Mouse (Mus musculus) neural tube, embryonic 14.5 days (tissue): ENCODE measurements around the gene Lin37. TPM values are rescaled to one million over a fixed set of nuclear protein-coding genes. Genes with fewer than 3 reads are reported as not detected.

Experiments used
- ATAC-seq: fragments of 200-750 bp; cut with Nextera tagmentation; 2 replicates; pipeline ENCODE4 v1.8.0; 2017; ENCODE audit warnings: low read depth, mild to moderate bottlenecking, moderate TSS enrichment, moderate library complexity
- H3K27ac ChIP-seq: fragments of 300-500 bp; sonication (generic); 2 replicates; pipeline ENCODE4 v1.5.1; 2014; ENCODE audit warnings: low read depth, mild to moderate bottlenecking, control low read depth, low read length, moderate library complexity, mixed read lengths
- H3K27me3 ChIP-seq: fragments of 300-500 bp; sonication (generic); 2 replicates; pipeline ENCODE4 v1.6.1; 2014; ENCODE audit warnings: low read length; ENCODE audit not compliant: control insufficient read depth, insufficient read depth
- H3K36me3 ChIP-seq: fragments of 300-500 bp; sonication (generic); 2 replicates; pipeline ENCODE4 v1.6.1; 2014; ENCODE audit warnings: low read length, mixed read lengths; ENCODE audit not compliant: control insufficient read depth, insufficient read depth
- H3K4me1 ChIP-seq: fragments of 300-500 bp; sonication (generic); 2 replicates; pipeline ENCODE4 v1.6.1; 2014; ENCODE audit warnings: low read length; ENCODE audit not compliant: control insufficient read depth, insufficient read depth
- H3K4me2 ChIP-seq: fragments of 300-500 bp; sonication (generic); 2 replicates; pipeline ENCODE4 v1.6.1; 2014; ENCODE audit warnings: mild to moderate bottlenecking, low read depth, low read length, control low read depth
- H3K4me3 ChIP-seq: fragments of 300-500 bp; sonication (generic); 2 replicates; pipeline ENCODE4 v1.5.1; 2014; ENCODE audit warnings: low read depth, low read length, control low read depth, mixed read lengths
- H3K9ac ChIP-seq: fragments of 300-500 bp; sonication (generic); replicated peaks from 2 replicates; pipeline ENCODE4 v1.6.1; 2014; ENCODE audit warnings: low read depth, mild to moderate bottlenecking, control low read depth, low read length, mixed read lengths
- H3K9me3 ChIP-seq: fragments of 300-500 bp; sonication (generic); 2 replicates; pipeline ENCODE4 v1.6.1; 2016; ENCODE audit warnings: low read length; ENCODE audit not compliant: control insufficient read depth
- WGBS: fragments of 180-500 bp; shearing (Covaris S2); extraction: QIAGEN DNeasy Blood & Tissue Kit; methylation state at CpG from one replicate; pipeline ENCODE4 v1.1.7; 2014; 5-methylcytosine and 5-hydroxymethylcytosine counted together
- polyA plus RNA-seq: library from polyadenylated mRNA; unstranded; fragments of >200 nt; fragmentation: Nextera tagmentation; extraction: Ambion mirVana; gene quantifications from 2 replicates; pipeline ENCODE4 v1.2.1, GENCODE M21; 2014

The Lin37 gene
- polyA plus RNA-seq, 1 experiment from 2014 or later: 57.4 TPM

DNA sequence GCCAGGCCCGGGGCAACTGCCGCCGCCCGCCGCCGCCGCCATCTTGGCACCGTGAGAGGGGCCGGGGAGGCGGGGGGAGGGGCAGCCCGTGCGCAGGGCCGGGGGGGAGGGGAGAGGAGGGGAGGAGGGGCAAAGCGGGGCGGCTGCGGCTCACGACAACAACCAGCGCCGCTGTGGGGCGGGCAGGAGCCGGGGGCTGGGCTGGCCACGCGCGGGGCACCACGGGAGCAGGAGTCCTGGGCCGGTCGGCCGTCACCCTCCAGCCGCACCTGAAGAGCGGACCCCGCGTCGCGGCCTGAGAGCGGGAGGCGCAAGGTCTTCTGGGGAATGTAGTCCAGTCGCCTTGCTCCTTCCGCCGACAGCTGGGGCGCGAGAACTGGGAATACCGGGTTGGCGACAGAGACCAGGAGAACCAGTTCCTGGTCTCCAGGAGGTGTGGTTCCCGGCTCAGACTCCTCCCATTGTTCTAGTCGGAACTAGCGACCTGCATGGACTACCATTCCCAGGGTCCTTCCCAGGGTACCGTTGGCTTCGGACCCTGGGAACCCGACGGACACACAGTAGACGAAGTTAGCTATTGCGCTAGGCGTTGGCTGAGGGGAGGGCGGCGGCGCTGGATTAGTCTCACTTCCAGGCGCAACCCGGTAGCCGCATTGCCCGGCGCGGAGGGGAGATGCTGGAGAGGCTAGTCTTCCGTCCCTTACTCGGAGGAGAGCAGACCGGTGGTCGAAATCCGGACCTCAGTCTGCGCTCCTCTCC lies 29.2 kb upstream of the Lin37 start, which contains the start of gene Kmt2b:
TSS of gene Kmt2b (minus strand) at position 51 of the 759 bp plus-strand sequence.
- Histone ChIP-seq H3K36me3 (peaks cover 28% of the 10 kb centered on the region), H3K4me1 (peaks cover 13% of the 10 kb centered on the region), H3K4me2 (peak within 1 kb of the TSS; percentile 97), H3K27me3 (peaks cover 3% of the 10 kb centered on the region; the same call in 1 of the 2 replicates), H3K9ac (peak within 1 kb of the TSS; percentile 96), H3K4me3 (peak within 1 kb of the TSS; percentile 93), H3K27ac (peak within 1 kb of the TSS; percentile 92), H3K9me3 (no peaks in the 10 kb centered on the region)
- WGBS: 0% methylated on average over 52 of the region's 68 CpGs
- peak; percentile 93 for ATAC-seq

DNA sequence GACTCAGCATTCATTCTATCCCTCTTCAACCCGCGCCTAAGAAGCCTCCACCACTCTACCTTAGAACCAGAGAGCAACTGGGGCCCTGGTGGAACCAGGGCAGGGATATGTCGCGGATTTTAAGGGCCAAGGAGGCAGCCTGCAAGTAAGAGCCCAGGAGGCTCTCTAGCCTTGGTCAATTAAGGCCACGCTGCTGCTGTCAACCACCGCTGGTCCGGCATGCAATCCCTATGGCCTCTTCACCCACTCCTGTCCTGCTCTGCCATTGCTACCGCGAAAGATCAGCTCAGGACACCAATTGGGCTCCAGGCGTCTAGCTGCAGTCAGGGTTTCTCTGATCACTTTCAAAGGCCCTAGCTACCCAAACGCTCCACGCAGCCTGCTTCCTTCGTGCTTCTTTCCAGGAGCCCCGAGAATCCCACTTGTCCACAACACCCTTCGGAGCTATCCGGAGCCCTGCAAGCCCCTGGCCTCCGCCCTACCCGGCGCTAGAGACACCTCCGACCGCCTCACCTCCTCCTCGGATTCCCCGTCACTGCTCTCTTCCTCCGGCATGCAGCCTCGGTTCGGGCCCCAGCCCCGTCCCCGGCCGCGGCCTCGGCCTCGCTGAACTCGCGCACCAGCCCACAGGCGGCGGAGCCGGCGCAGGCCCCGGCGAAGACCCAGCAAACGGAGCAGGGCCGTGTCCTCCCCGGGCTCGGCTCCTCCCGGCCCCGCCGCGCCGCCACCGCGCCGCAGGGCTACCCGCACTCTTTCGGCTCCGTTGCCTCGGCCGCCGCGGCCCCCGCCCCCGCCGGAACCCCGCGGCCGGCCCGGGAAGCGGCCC lies 28.4 kb upstream of the Lin37 start:
- peak overlapping the region; percentile 96 for H3K9ac ChIP-seq
- peaks cover 13% of the 10 kb centered on the region for H3K4me1 ChIP-seq
- H3K27me3 ChIP-seq: peaks cover 3% of the 10 kb centered on the region; the same call in 1 of the 2 replicates
- H3K9me3 ChIP-seq: no peaks in the 10 kb centered on the region
- H3K4me2 ChIP-seq: peak overlapping the region; percentile 97
- peak; percentile 36 for ATAC-seq
- peaks cover 36% of the 10 kb centered on the region for H3K36me3 ChIP-seq
- WGBS: under 1% methylated on average over 54 of the region's 67 CpGs
- H3K4me3 ChIP-seq: peak overlapping the region; percentile 93
- peak overlapping the region; percentile 92 for H3K27ac ChIP-seq

DNA sequence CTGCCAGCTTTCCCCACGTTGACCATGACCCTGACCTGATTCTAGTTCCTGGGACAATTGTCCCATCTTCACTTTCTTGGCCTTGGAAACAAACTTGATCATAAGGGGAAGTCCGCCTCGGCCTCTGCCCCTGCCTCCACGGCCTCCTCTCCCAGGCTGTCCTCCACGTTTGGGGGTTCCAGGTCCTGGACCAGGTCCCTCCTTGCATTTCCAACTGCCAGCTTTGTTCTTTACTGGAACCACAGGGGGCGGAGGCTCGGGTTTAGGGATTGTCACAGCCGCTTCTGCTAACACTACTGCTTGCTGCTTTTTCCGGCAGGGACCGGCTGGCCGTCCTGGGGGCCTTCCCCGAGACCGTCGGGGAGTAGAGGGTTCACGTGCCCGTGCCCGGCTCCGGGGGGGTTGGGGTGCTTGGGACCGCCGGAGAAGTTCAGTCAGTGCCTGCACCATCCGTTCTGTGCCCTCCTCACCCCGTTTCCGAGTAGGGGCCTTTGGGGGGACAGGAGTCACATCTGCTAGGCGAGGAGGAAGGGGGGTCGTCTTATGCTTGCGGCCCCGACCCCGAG lies 26.9 kb upstream of the Lin37 start:
- Histone ChIP-seq H3K4me1 (peaks cover 13% of the 10 kb centered on the region), H3K9me3 (no peaks in the 10 kb centered on the region), H3K9ac (no peak overlapping the region), H3K27me3 (peaks cover 3% of the 10 kb centered on the region; the same call in 1 of the 2 replicates), H3K4me2 (peak overlapping the region; percentile 97; the same call in 1 of the 2 replicates), H3K36me3 (peaks cover 50% of the 10 kb centered on the region), H3K27ac (no peak overlapping the region), H3K4me3 (no peak overlapping the region)
- 91% methylated on average over 28 of the region's 28 CpGs for WGBS
- no peak for ATAC-seq

DNA sequence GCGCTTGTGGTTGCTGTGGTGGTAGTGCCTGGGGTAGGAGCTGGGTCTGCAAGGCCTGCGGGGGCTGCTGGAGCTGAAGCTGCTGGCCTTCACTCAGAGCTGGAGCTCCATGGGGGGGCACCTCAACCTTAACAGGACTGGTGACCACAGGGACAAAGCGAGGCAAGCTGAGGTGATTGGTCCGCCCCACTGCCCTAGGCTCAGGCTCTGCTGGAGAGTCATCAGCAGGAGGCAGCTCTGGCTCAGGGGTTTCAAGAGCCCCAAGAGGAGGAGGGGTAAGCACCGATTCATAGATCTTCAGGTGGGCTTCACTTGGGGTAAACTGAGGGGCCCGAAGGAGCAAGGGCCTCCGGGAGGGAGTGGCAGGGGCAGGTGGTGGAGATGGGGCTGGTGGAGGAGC lies 25.5 kb upstream of the Lin37 start:
- no peak overlapping the region for H3K4me2 ChIP-seq
- H3K27me3 ChIP-seq: peaks cover 3% of the 10 kb centered on the region; the same call in 1 of the 2 replicates
- peaks cover 60% of the 10 kb centered on the region for H3K36me3 ChIP-seq
- no peak for ATAC-seq
- peaks cover 13% of the 10 kb centered on the region for H3K4me1 ChIP-seq
- H3K9me3 ChIP-seq: no peaks in the 10 kb centered on the region
- WGBS: 97% methylated on average over 7 of the region's 7 CpGs
- no peak overlapping the region for H3K9ac ChIP-seq
- H3K27ac ChIP-seq: no peak overlapping the region
- no peak overlapping the region for H3K4me3 ChIP-seq

DNA sequence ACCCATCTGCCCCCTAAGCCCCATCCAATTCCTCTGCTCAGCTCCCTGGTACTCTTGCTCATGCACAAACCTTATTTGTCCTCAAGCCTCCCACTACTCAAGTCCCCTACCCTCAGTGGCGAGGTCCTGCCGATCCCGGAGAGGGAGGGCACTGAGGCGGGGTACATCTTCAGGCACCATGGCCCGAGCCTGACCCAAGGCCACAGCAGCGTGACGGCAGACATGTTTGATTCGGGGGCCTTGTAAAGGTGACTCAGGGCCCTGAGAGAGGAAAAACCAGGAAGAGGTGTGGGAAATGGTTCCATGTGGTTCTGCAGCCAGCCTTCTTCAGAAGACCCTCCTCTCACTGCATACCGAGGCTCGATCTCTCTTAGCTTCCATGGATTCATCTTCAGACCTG lies 24.7 kb upstream of the Lin37 start:
- Histone ChIP-seq H3K9ac (no peak overlapping the region), H3K36me3 (peaks cover 69% of the 10 kb centered on the region), H3K27ac (no peak overlapping the region), H3K9me3 (no peaks in the 10 kb centered on the region), H3K27me3 (peaks cover 3% of the 10 kb centered on the region; the same call in 1 of the 2 replicates), H3K4me1 (peaks cover 13% of the 10 kb centered on the region), H3K4me3 (no peak overlapping the region), H3K4me2 (no peak overlapping the region)
- no peak for ATAC-seq
- 93% methylated on average over 10 of the region's 10 CpGs for WGBS

DNA sequence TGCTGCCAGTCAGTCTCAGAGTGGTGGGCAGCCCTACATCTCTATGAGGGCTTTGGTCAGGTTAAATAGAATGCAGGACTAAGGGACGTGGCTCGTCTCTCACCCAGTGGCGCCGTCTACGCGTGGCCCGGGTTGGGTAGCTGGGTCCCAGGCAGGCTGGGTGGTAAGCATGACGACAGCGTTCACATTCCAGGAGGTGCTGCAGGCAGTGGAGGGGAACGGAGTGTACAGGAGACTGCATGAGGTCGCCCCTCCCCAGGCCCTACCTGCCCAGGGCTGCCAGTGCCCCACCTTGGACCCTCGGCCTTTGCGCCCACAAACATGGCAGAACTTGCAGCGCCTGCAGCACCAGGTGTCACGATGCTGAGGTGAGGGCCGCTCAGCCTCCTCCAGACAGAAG lies 21.9 kb upstream of the Lin37 start:
- Histone ChIP-seq H3K4me2 (no peak overlapping the region), H3K4me3 (no peak overlapping the region), H3K27ac (no peak overlapping the region), H3K9me3 (no peaks in the 10 kb centered on the region), H3K27me3 (no peaks in the 10 kb centered on the region), H3K9ac (no peak overlapping the region), H3K36me3 (peaks cover 94% of the 10 kb centered on the region), H3K4me1 (peaks cover 1% of the 10 kb centered on the region; the same call in 1 of the 2 replicates)
- 97% methylated on average over 16 of the region's 16 CpGs for WGBS
- ATAC-seq: no peak

DNA sequence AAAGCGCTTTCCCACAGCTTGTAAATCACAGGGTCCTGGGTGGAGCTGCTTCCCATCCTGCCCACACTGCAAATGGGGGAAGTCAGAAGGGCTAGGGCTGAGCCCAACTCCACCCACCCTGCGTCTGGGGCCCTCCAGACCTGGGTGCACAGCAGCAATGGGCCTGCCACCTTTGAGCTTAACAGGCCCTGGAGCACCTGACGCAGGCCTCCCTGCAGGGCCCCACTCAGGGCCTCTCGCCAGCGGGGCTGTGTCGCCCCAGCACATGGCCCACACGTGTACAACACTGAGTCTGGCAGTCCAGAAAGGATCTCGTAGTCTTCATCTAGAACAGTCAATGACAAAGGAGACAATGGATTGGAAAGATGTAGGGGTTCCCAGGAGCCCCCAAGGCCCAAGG lies 20.3 kb upstream of the Lin37 start:
- Histone ChIP-seq H3K4me3 (no peak overlapping the region), H3K4me2 (no peak overlapping the region), H3K27me3 (no peaks in the 10 kb centered on the region), H3K4me1 (no peaks in the 10 kb centered on the region), H3K27ac (no peak overlapping the region), H3K9ac (no peak overlapping the region), H3K9me3 (no peaks in the 10 kb centered on the region), H3K36me3 (peaks cover 95% of the 10 kb centered on the region)
- 95% methylated on average over 8 of the region's 8 CpGs for WGBS
- no peak for ATAC-seq

DNA sequence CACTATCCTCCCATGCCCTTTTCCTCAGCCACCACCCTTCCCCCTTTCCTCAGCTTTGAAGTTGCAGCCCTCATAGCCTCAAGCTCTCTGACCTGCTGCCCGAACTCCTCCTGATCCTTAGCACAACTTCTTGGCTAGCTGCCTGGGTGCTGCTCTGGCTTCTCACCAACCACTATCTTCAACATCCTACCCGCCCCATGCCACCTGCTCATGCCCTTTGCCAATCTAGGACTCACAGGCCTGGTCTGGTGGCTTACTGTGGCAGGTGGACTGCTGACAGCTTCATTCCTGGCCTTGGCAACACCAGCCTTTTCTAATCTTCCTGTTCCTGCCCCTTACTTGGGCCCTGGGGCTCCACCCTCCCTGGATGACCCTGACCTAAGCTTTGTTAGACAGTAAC lies 13.3 kb upstream of the Lin37 start:
- no peak for ATAC-seq
- 96% methylated on average over 2 of the region's 2 CpGs for WGBS

More for the DNA sequence above, 13.3 kb upstream of the Lin37 start:
- Histone ChIP-seq H3K27me3 (no peaks in the 10 kb centered on the region), H3K27ac (no peak overlapping the region), H3K4me1 (no peaks in the 10 kb centered on the region), H3K4me3 (no peak overlapping the region), H3K36me3 (peaks cover 92% of the 10 kb centered on the region), H3K9ac (no peak overlapping the region), H3K9me3 (no peaks in the 10 kb centered on the region), H3K4me2 (no peak overlapping the region)
